Mouse (Mus musculus): ENCODE measurements at regions not wholly inside any gene's neighbourhood (a gene's known extent, or its start where the extent isn't known, plus 50 kb on each side); places are given as distances from the start of the nearest gene placed in this dataset.

GRCm38 (mm10) chr17:7667826-7668225, 159.3 kb downstream of the Fndc1 start:
- no peak for DNase-seq

GRCm38 (mm10) chr17:7666781-7667398, 160.2 kb downstream of the Fndc1 start:
- no peaks in the 10 kb centered on the region for H3K36me3 ChIP-seq (ENCODE audit: control insufficient read depth, insufficient read depth, low read length)
- H3K4me1 ChIP-seq (replicated peaks; ENCODE audit: control insufficient read depth, insufficient read depth, low read length), result no peaks in the 10 kb centered on the region
- DNase-seq, result no peak
- no peaks in the 10 kb centered on the region for H3K27me3 ChIP-seq (ENCODE audit: control insufficient read depth, insufficient read depth, low read length)
- 80% methylated on average over 6 of the region's 6 CpGs for WGBS
- TF ChIP-seq POLR2A (IDR thresholded peaks at IDR 0.05; ENCODE audit: control insufficient read depth, extremely low read depth, insufficient read depth, low read length, poor library complexity) (no peak), CTCF (IDR thresholded peaks at IDR 0.05; ENCODE audit: borderline replicate concordance, control insufficient read depth, extremely low read depth, insufficient read depth, low read length, poor library complexity) (no peak)
- no peak overlapping the region for H3K4me3 ChIP-seq (ENCODE audit: control insufficient read depth, insufficient read depth, low read length)
- H3K27ac ChIP-seq (ENCODE audit: control insufficient read depth, insufficient read depth, low read length), result no peak overlapping the region

More at GRCm38 (mm10) chr17:7667826-7668225, 159.3 kb downstream of the Fndc1 start:
- no peaks in the 10 kb centered on the region for H3K4me1 ChIP-seq (replicated peaks; ENCODE audit: control insufficient read depth, insufficient read depth, low read length)
- H3K4me3 ChIP-seq (ENCODE audit: control insufficient read depth, insufficient read depth, low read length), result no peak overlapping the region
- TF ChIP-seq CTCF (IDR thresholded peaks at IDR 0.05; ENCODE audit: borderline replicate concordance, control insufficient read depth, extremely low read depth, insufficient read depth, low read length, poor library complexity), result no peak
- TF ChIP-seq POLR2A (IDR thresholded peaks at IDR 0.05; ENCODE audit: control insufficient read depth, extremely low read depth, insufficient read depth, low read length, poor library complexity), result no peak
- 59% methylated on average over 3 of the region's 3 CpGs for WGBS
- no peaks in the 10 kb centered on the region for H3K27me3 ChIP-seq (ENCODE audit: control insufficient read depth, insufficient read depth, low read length)
- no peaks in the 10 kb centered on the region for H3K36me3 ChIP-seq (ENCODE audit: control insufficient read depth, insufficient read depth, low read length)
- no peak overlapping the region for H3K27ac ChIP-seq (ENCODE audit: control insufficient read depth, insufficient read depth, low read length)

GRCm38 (mm10) chr17:7666207-7666606, 160.9 kb downstream of the Fndc1 start:
- 92% methylated on average over 5 of the region's 5 CpGs for WGBS
- DNase-seq, result no peak
- Histone ChIP-seq H3K27ac (ENCODE audit: control insufficient read depth, insufficient read depth, low read length) (no peak overlapping the region), H3K27me3 (ENCODE audit: control insufficient read depth, insufficient read depth, low read length) (no peaks in the 10 kb centered on the region), H3K4me1 (replicated peaks; ENCODE audit: control insufficient read depth, insufficient read depth, low read length) (no peaks in the 10 kb centered on the region), H3K36me3 (ENCODE audit: control insufficient read depth, insufficient read depth, low read length) (no peaks in the 10 kb centered on the region), H3K4me3 (ENCODE audit: control insufficient read depth, insufficient read depth, low read length) (no peak overlapping the region)
- TF ChIP-seq CTCF (IDR thresholded peaks at IDR 0.05; ENCODE audit: borderline replicate concordance, control insufficient read depth, extremely low read depth, insufficient read depth, low read length, poor library complexity), result no peak
- TF ChIP-seq POLR2A (IDR thresholded peaks at IDR 0.05; ENCODE audit: control insufficient read depth, extremely low read depth, insufficient read depth, low read length, poor library complexity), result no peak

- TF ChIP-seq POLR2A (IDR thresholded peaks at IDR 0.05; ENCODE audit: control insufficient read depth, extremely low read depth, insufficient read depth, low read length, poor library complexity) (no peak), CTCF (IDR thresholded peaks at IDR 0.05; ENCODE audit: borderline replicate concordance, control insufficient read depth, extremely low read depth, insufficient read depth, low read length, poor library complexity) (no peak)
- WGBS, result 87% methylated on average over 3 of the region's 3 CpGs
- no peak for DNase-seq
- no peak overlapping the region for H3K4me3 ChIP-seq (ENCODE audit: control insufficient read depth, insufficient read depth, low read length)
- no peaks in the 10 kb centered on the region for H3K36me3 ChIP-seq (ENCODE audit: control insufficient read depth, insufficient read depth, low read length)
- H3K27ac ChIP-seq (ENCODE audit: control insufficient read depth, insufficient read depth, low read length), result no peak overlapping the region
- no peaks in the 10 kb centered on the region for H3K4me1 ChIP-seq (replicated peaks; ENCODE audit: control insufficient read depth, insufficient read depth, low read length)
- no peaks in the 10 kb centered on the region for H3K27me3 ChIP-seq (ENCODE audit: control insufficient read depth, insufficient read depth, low read length)
These were observed 161.4 kb downstream of the Fndc1 start for GRCm38 (mm10) chr17:7665686-7666085.

GRCm38 (mm10) chr17:7663896-7664880, 162.9 kb downstream of the Fndc1 start:
- H3K27me3 ChIP-seq (ENCODE audit: control insufficient read depth, insufficient read depth, low read length), result no peaks in the 10 kb centered on the region
- 82% methylated on average over 7 of the region's 7 CpGs for WGBS
- H3K36me3 ChIP-seq (ENCODE audit: control insufficient read depth, insufficient read depth, low read length), result no peaks in the 10 kb centered on the region
- no peak for DNase-seq
- H3K4me1 ChIP-seq (replicated peaks; ENCODE audit: control insufficient read depth, insufficient read depth, low read length), result no peaks in the 10 kb centered on the region
- TF ChIP-seq POLR2A (IDR thresholded peaks at IDR 0.05; ENCODE audit: control insufficient read depth, extremely low read depth, insufficient read depth, low read length, poor library complexity), result no peak
- TF ChIP-seq CTCF (IDR thresholded peaks at IDR 0.05; ENCODE audit: borderline replicate concordance, control insufficient read depth, extremely low read depth, insufficient read depth, low read length, poor library complexity), result no peak
- H3K27ac ChIP-seq (ENCODE audit: control insufficient read depth, insufficient read depth, low read length), result no peak overlapping the region
- H3K4me3 ChIP-seq (ENCODE audit: control insufficient read depth, insufficient read depth, low read length), result no peak overlapping the region

- peak; percentile 2 for DNase-seq
- no peaks in the 10 kb centered on the region for H3K36me3 ChIP-seq (ENCODE audit: control insufficient read depth, insufficient read depth, low read length)
- TF ChIP-seq CTCF (IDR thresholded peaks at IDR 0.05; ENCODE audit: borderline replicate concordance, control insufficient read depth, extremely low read depth, insufficient read depth, low read length, poor library complexity), result no peak
- no peak for TF ChIP-seq POLR2A (IDR thresholded peaks at IDR 0.05; ENCODE audit: control insufficient read depth, extremely low read depth, insufficient read depth, low read length, poor library complexity)
- H3K4me1 ChIP-seq (replicated peaks; ENCODE audit: control insufficient read depth, insufficient read depth, low read length), result no peaks in the 10 kb centered on the region
- no peaks in the 10 kb centered on the region for H3K27me3 ChIP-seq (ENCODE audit: control insufficient read depth, insufficient read depth, low read length)
- WGBS, result 79% methylated on average over 1 of the region's 1 CpGs
- H3K4me3 ChIP-seq (ENCODE audit: control insufficient read depth, insufficient read depth, low read length), result no peak overlapping the region
- H3K27ac ChIP-seq (ENCODE audit: control insufficient read depth, insufficient read depth, low read length), result no peak overlapping the region
These were observed 170.6 kb downstream of the Fndc1 start for GRCm38 (mm10) chr17:7656503-7656902.

Measured in thymus, adult 2 months (tissue).